Mouse (Mus musculus): Measurements from ENCODE around the gene Haspin. TPM values are rescaled to one million over a fixed set of nuclear protein-coding genes. Genes with fewer than 3 reads are reported as not detected.
A peak's percentile ranks its signal among the peaks of the same experiment; 100 is the strongest.

Gene Haspin
- polyA plus RNA-seq, 1 experiment from 2014 or later = 2.2 TPM

DNA sequence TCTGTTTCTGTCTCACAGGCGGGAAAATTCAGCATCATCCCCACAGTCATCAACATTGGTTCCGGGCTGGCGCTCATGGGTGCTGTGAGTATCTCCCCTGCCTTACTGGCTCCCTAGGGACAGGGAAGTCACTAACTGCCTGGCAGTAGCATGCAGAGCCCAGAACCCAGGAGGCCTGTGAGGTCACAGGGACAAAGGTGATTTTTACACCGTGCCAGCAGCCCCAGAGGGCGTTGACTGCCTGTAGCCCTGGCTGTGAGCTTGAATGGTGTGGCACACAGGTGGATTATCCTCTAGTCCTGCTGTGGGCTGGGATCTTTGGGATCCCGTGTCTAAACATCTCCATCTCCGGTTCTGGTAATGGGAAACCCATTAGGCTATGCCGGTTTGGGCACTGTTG lies 30.0 kb upstream of the Haspin start:
- H3K4me1 ChIP-seq = no peaks in the 10 kb centered on the region
- no peak for ATAC-seq (replicated peaks)
- H3K9ac ChIP-seq = no peak overlapping the region
- no peaks in the 10 kb centered on the region for H3K27me3 ChIP-seq (replicated peaks)
- H3K27ac ChIP-seq = no peak overlapping the region
- no peak overlapping the region for H3K4me3 ChIP-seq
- H3K36me3 ChIP-seq (replicated peaks) = no peaks in the 10 kb centered on the region
- no peak overlapping the region for H3K4me2 ChIP-seq
- no peaks in the 10 kb centered on the region for H3K9me3 ChIP-seq
- 83% methylated on average over 8 of the region's 8 CpGs for WGBS

- ATAC-seq (replicated peaks) = no peak
- H3K4me1 ChIP-seq = peaks cover 11% of the 10 kb centered on the region; the same call in 1 of the 2 replicates
- no peak overlapping the region for H3K4me3 ChIP-seq
- no peaks in the 10 kb centered on the region for H3K9me3 ChIP-seq
- 83% methylated on average over 5 of the region's 5 CpGs for WGBS
- no peak overlapping the region for H3K27ac ChIP-seq
- H3K9ac ChIP-seq = no peak overlapping the region
- H3K27me3 ChIP-seq (replicated peaks) = peaks cover 20% of the 10 kb centered on the region
- H3K36me3 ChIP-seq (replicated peaks) = no peaks in the 10 kb centered on the region
- no peak overlapping the region for H3K4me2 ChIP-seq
These were observed 24.2 kb upstream of the Haspin start for GRCm38 (mm10) chr11:73162284-73162683.

- no peak overlapping the region for H3K4me2 ChIP-seq
- H3K4me1 ChIP-seq = peaks cover 11% of the 10 kb centered on the region; the same call in 1 of the 2 replicates
- no peak overlapping the region for H3K9ac ChIP-seq
- H3K27ac ChIP-seq = no peak overlapping the region
- no peak for ATAC-seq (replicated peaks)
- H3K27me3 ChIP-seq (replicated peaks) = peaks cover 20% of the 10 kb centered on the region
- H3K4me3 ChIP-seq = no peak overlapping the region
- 86% methylated on average over 4 of the region's 4 CpGs for WGBS
- H3K36me3 ChIP-seq (replicated peaks) = no peaks in the 10 kb centered on the region
- H3K9me3 ChIP-seq = no peaks in the 10 kb centered on the region
These were observed 23.5 kb upstream of the Haspin start for GRCm38 (mm10) chr11:73161616-73162015.

GRCm38 (mm10) chr11:73160811-73161200 lies 22.7 kb upstream of the Haspin start:
- Histone ChIP-seq H3K36me3 (replicated peaks) (no peaks in the 10 kb centered on the region), H3K4me2 (peak overlapping the region; percentile 89), H3K9ac (no peak overlapping the region; the same call in 1 of the 2 replicates), H3K9me3 (no peaks in the 10 kb centered on the region), H3K4me1 (peaks cover 11% of the 10 kb centered on the region; the same call in 1 of the 2 replicates), H3K4me3 (peak overlapping the region; percentile 43), H3K27ac (no peak overlapping the region), H3K27me3 (replicated peaks) (peaks cover 20% of the 10 kb centered on the region)
- ATAC-seq (replicated peaks) = no peak
- 29% methylated on average over 6 of the region's 6 CpGs for WGBS

GRCm38 (mm10) chr11:73159957-73160810 lies 22.1 kb upstream of the Haspin start, which contains the start of gene P2rx5:
Gene P2rx5 (plus strand): TSS chr11:73160421.
- H3K4me3 ChIP-seq = peak within 1 kb of the TSS; percentile 43
- 2% methylated on average over 48 of the region's 49 CpGs for WGBS
- no peak within 1 kb of the TSS for H3K27ac ChIP-seq
- peaks cover 11% of the 10 kb centered on the region; the same call in 1 of the 2 replicates for H3K4me1 ChIP-seq
- peaks cover 20% of the 10 kb centered on the region for H3K27me3 ChIP-seq (replicated peaks)
- H3K9ac ChIP-seq = peak within 1 kb of the TSS; percentile 52
- no peak; the same call in 1 of the 2 replicates for ATAC-seq (replicated peaks)
- peak within 1 kb of the TSS; percentile 89 for H3K4me2 ChIP-seq
- H3K9me3 ChIP-seq = no peaks in the 10 kb centered on the region
- no peaks in the 10 kb centered on the region for H3K36me3 ChIP-seq (replicated peaks)

- H3K9ac ChIP-seq = no peak overlapping the region
- H3K27me3 ChIP-seq (replicated peaks) = peaks cover 8% of the 10 kb centered on the region
- no peak overlapping the region for H3K4me3 ChIP-seq
- no peaks in the 10 kb centered on the region for H3K36me3 ChIP-seq (replicated peaks)
- no peaks in the 10 kb centered on the region for H3K9me3 ChIP-seq
- 76% methylated on average over 6 of the region's 6 CpGs for WGBS
- no peak overlapping the region for H3K27ac ChIP-seq
- H3K4me1 ChIP-seq = peaks cover 1% of the 10 kb centered on the region; the same call in 1 of the 2 replicates
- ATAC-seq (replicated peaks) = no peak
- no peak overlapping the region for H3K4me2 ChIP-seq
These were observed 17.0 kb upstream of the Haspin start for GRCm38 (mm10) chr11:73155071-73155470.

- no peak for ATAC-seq (replicated peaks)
- WGBS = 70% methylated on average over 9 of the region's 9 CpGs
- Histone ChIP-seq H3K4me1 (no peaks in the 10 kb centered on the region), H3K27me3 (replicated peaks) (no peaks in the 10 kb centered on the region), H3K9ac (no peak overlapping the region), H3K9me3 (no peaks in the 10 kb centered on the region), H3K36me3 (replicated peaks) (no peaks in the 10 kb centered on the region), H3K4me2 (no peak overlapping the region), H3K4me3 (no peak overlapping the region), H3K27ac (no peak overlapping the region)
These were observed 10.1 kb upstream of the Haspin start for GRCm38 (mm10) chr11:73148209-73148608.

DNA sequence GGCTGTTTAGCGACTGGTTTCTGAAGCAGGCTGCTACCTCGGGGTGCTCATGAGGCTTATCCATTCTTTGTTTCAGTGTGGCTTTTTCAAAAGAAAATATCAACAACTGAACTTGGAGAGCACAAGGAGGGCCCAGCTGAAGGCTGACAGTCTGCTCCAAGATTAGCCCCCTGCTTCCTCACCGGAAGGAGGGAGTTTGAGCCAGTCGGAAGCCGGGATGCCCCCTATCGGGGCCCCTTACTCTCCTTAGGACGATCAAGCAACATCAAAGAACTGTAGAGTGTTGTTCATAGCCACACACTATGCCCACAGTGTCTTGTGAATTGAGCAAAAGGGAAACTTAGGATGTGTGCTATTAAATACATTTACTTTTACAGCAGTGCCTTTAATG lies 8.9 kb upstream of the Haspin start:
- WGBS = 61% methylated on average over 7 of the region's 7 CpGs
- ATAC-seq (replicated peaks) = no peak
- Histone ChIP-seq H3K4me2 (no peak overlapping the region), H3K4me3 (no peak overlapping the region), H3K27ac (no peak overlapping the region), H3K4me1 (no peaks in the 10 kb centered on the region), H3K36me3 (replicated peaks) (no peaks in the 10 kb centered on the region), H3K9me3 (no peaks in the 10 kb centered on the region), H3K9ac (no peak overlapping the region), H3K27me3 (replicated peaks) (no peaks in the 10 kb centered on the region)

- 62% methylated on average over 11 of the region's 11 CpGs for WGBS
- H3K4me1 ChIP-seq = no peaks in the 10 kb centered on the region
- ATAC-seq (replicated peaks) = no peak
- H3K27ac ChIP-seq = no peak overlapping the region
- H3K4me2 ChIP-seq = no peak overlapping the region
- no peak overlapping the region for H3K9ac ChIP-seq
- no peaks in the 10 kb centered on the region for H3K27me3 ChIP-seq (replicated peaks)
- H3K9me3 ChIP-seq = no peaks in the 10 kb centered on the region
- no peaks in the 10 kb centered on the region for H3K36me3 ChIP-seq (replicated peaks)
- no peak overlapping the region for H3K4me3 ChIP-seq
These were observed 8.2 kb upstream of the Haspin start for GRCm38 (mm10) chr11:73146026-73146974.

DNA sequence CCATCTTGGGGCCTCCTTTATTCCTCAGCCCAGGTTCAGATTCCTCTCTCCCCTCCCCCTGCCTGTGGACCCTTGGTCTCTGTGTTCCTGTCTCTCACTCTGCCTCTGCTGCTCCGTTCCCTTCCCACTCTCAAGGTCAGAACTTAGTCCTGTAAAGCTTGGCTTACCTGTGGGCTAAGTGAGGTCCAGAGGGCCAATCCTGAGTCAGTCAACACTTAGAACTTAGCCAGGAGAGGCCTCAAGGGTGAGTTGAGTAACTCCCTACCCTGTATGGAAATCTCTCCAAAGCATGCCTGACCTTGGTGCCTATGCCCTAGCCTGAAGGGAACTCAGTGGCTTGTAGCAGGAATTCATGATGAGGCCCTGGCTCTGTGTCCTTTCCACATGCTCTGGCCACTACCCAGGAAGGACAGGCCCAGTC lies 6.2 kb upstream of the Haspin start:
- ATAC-seq (replicated peaks) = no peak
- no peak overlapping the region for H3K4me2 ChIP-seq
- 61% methylated on average over 1 of the region's 1 CpGs for WGBS

GRCm38 (mm10) chr11:73137116-73137515 lies 978 bp downstream of the Haspin start:
- H3K9me3 ChIP-seq = no peaks in the 10 kb centered on the region
- peaks cover 8% of the 10 kb centered on the region; the same call in 1 of the 2 replicates for H3K4me1 ChIP-seq
- H3K9ac ChIP-seq = no peak overlapping the region
- 44% methylated on average over 11 of the region's 11 CpGs for WGBS
- peak overlapping the region; percentile 80 for H3K4me2 ChIP-seq
- H3K4me3 ChIP-seq = peak overlapping the region; percentile 69
- no peak overlapping the region for H3K27ac ChIP-seq
- ATAC-seq (replicated peaks) = no peak
- no peaks in the 10 kb centered on the region for H3K27me3 ChIP-seq (replicated peaks)
- H3K36me3 ChIP-seq (replicated peaks) = no peaks in the 10 kb centered on the region

More for the DNA sequence above, 6.2 kb upstream of the Haspin start:
- no peaks in the 10 kb centered on the region for H3K36me3 ChIP-seq (replicated peaks)
- no peak overlapping the region for H3K9ac ChIP-seq
- no peak overlapping the region for H3K27ac ChIP-seq
- H3K27me3 ChIP-seq (replicated peaks) = no peaks in the 10 kb centered on the region
- H3K9me3 ChIP-seq = no peaks in the 10 kb centered on the region
- H3K4me1 ChIP-seq = no peaks in the 10 kb centered on the region
- H3K4me3 ChIP-seq = no peak overlapping the region

GRCm38 (mm10) chr11:73136587-73136986 lies 1.5 kb downstream of the Haspin start:
- Histone ChIP-seq H3K4me1 (peaks cover 8% of the 10 kb centered on the region; the same call in 1 of the 2 replicates), H3K36me3 (replicated peaks) (no peaks in the 10 kb centered on the region), H3K27me3 (replicated peaks) (no peaks in the 10 kb centered on the region), H3K9ac (no peak overlapping the region; the same call in 1 of the 2 replicates), H3K9me3 (no peaks in the 10 kb centered on the region), H3K4me2 (0 out of 2 replicates have a peak overlapping the region, but pooled peaks have one; percentile 80), H3K4me3 (no peak overlapping the region), H3K27ac (no peak overlapping the region)
- 91% methylated on average over 6 of the region's 6 CpGs for WGBS
- ATAC-seq (replicated peaks) = no peak
